15 mouse cellular contexts compared by ENCODE assay signal in the genomic region with DNA sequence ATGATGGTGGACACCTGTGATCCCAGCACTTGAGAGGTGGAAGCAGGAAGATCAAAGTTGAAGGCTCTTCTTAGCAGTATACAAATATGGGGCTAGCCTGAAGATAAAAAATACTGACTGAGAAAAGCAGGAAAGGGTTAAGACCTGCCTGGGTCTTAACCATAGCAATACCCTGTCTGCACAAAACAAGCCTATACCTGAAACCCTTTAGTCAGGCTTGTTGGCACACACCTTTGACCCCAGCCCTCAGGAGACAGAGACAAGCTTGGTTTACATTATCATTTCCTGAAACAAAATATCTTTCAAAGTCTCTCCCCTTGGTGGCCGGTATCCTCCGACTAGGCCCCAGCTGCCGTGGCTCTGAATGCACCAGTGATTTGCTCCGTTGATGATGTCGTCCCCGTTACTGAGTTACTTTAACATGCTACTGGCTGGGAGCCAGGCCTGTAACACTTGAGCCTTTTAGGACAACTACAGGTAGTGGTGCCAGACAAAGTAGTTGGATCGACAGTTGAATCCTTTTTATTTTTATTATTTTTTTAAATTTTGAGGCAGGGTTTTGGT. TPM values are rescaled to one million over a fixed set of nuclear protein-coding genes. Genes with fewer than 3 reads are reported as not detected.
DNase-seq lines count a peak whose midpoint lies in the region; ATAC-seq lines count a peak whose summit lies in the region.
"Had no signal": no experiment of that assay in that cellular context is flagged by ENCODE, and none has a peak within 500 bp of the region (broad histone marks: within the 10 kb centered on the region; RNA-seq: fewer than 3 reads in every experiment).

No protein-coding gene starts in this region.

- H3K9me3 ChIP-seq in embryonic facial prominence, embryonic 14.5 days (ENCODE audit: control insufficient read depth, low read length): no peaks in the 10 kb centered on the region
- H3K9me3 ChIP-seq in kidney, embryonic 14.5 days (ENCODE audit: control insufficient read depth, low read length): no peaks in the 10 kb centered on the region
- H3K9me3 ChIP-seq in forebrain, embryonic 11.5 days (ENCODE audit: control insufficient read depth, low read length): no peaks in the 10 kb centered on the region
- H3K9me3 ChIP-seq: embryonic facial prominence, embryonic 13.5 days; forebrain, embryonic 13.5 days; liver, embryonic 13.5 days had no signal

- no peak overlapping the region for H3K27ac ChIP-seq in embryonic facial prominence, embryonic 14.5 days (replicated peaks; ENCODE audit: low read depth, low read length)
- H3K27ac ChIP-seq in kidney, embryonic 14.5 days (ENCODE audit: low read depth, low read length): no peak overlapping the region
- H3K27ac ChIP-seq in forebrain, embryonic 11.5 days (ENCODE audit: low read depth, low read length): no peak overlapping the region
- H3K27ac ChIP-seq: embryonic facial prominence, embryonic 13.5 days; forebrain, embryonic 13.5 days; liver, embryonic 13.5 days had no signal

- peak; percentile 52 for DNase-seq in testis, postnatal 10 days (ENCODE audit: low spot score)
- no peak for DNase-seq in testis, postnatal 14 days (ENCODE audit: low spot score)
- peak; percentile 56 for DNase-seq in embryonic facial prominence, embryonic 14.5 days (ENCODE audit: low spot score)
- peak; percentile 8 for DNase-seq in yolk sac, embryonic 10.5 days (ENCODE audit: low spot score)
- no peak for DNase-seq in forebrain, embryonic 11.5 days (ENCODE audit: low spot score)
- DNase-seq in left cerebral cortex, postnatal 36 days (ENCODE audit: low spot score in 2 of 2): no peak
- DNase-seq: adrenal gland, postnatal 14 days; cerebellum, adult 9-10 months; liver, embryonic 13.5 days; lung, postnatal 14 days; right cerebral cortex, postnatal 4 days; thymus, adult 2 months had no signal

- no peaks in the 10 kb centered on the region for H3K27me3 ChIP-seq in embryonic facial prominence, embryonic 14.5 days (replicated peaks; ENCODE audit: control insufficient read depth, insufficient read depth, low read length)
- H3K27me3 ChIP-seq in kidney, embryonic 14.5 days (ENCODE audit: control insufficient read depth, insufficient read depth, low read length): no peaks in the 10 kb centered on the region
- no peaks in the 10 kb centered on the region for H3K27me3 ChIP-seq in forebrain, embryonic 11.5 days (ENCODE audit: control insufficient read depth, insufficient read depth, low read length)
- H3K27me3 ChIP-seq: embryonic facial prominence, embryonic 13.5 days; forebrain, embryonic 13.5 days; liver, embryonic 13.5 days had no signal

- peak; percentile 68 for ATAC-seq in embryonic facial prominence, embryonic 14.5 days (ENCODE audit: low read depth)
- peak; percentile 66 for ATAC-seq in kidney, embryonic 14.5 days (ENCODE audit: low FRiP score, low TSS enrichment)
- no peak for ATAC-seq in forebrain, embryonic 11.5 days (replicated peaks; ENCODE audit: low FRiP score)
- ATAC-seq: forebrain, embryonic 13.5 days had no signal

- 22% methylated on average over 7 of the region's 7 CpGs for WGBS in embryonic facial prominence, embryonic 14.5 days
- 40% methylated on average over 7 of the region's 7 CpGs for WGBS in kidney, embryonic 14.5 days
- 82% methylated on average over 7 of the region's 7 CpGs for WGBS in forebrain, embryonic 11.5 days

- H3K36me3 ChIP-seq in embryonic facial prominence, embryonic 14.5 days (ENCODE audit: control insufficient read depth, insufficient read depth, low read length): peaks cover 81% of the 10 kb centered on the region
- peaks cover 55% of the 10 kb centered on the region for H3K36me3 ChIP-seq in kidney, embryonic 14.5 days (ENCODE audit: control insufficient read depth, insufficient read depth, low read length)
- peaks cover 5% of the 10 kb centered on the region; the same call in 1 of the 2 replicates for H3K36me3 ChIP-seq in forebrain, embryonic 11.5 days (ENCODE audit: control insufficient read depth, insufficient read depth, low read length)

- no peak overlapping the region for H3K4me3 ChIP-seq in embryonic facial prominence, embryonic 14.5 days (ENCODE audit: low read depth, low read length)
- H3K4me3 ChIP-seq in kidney, embryonic 14.5 days (ENCODE audit: low read length): no peak overlapping the region
- H3K4me3 ChIP-seq in forebrain, embryonic 11.5 days (ENCODE audit: low read depth, low read length): no peak overlapping the region
- H3K4me3 ChIP-seq: embryonic facial prominence, embryonic 13.5 days; forebrain, embryonic 13.5 days; liver, embryonic 13.5 days had no signal

- H3K4me1 ChIP-seq in embryonic facial prominence, embryonic 14.5 days (ENCODE audit: control insufficient read depth, insufficient read depth, low read length): no peaks in the 10 kb centered on the region
- no peaks in the 10 kb centered on the region for H3K4me1 ChIP-seq in kidney, embryonic 14.5 days (ENCODE audit: control insufficient read depth, insufficient read depth, low read length)
- no peaks in the 10 kb centered on the region for H3K4me1 ChIP-seq in forebrain, embryonic 11.5 days (replicated peaks; ENCODE audit: control insufficient read depth, insufficient read depth, low read length)
- H3K4me1 ChIP-seq: forebrain, embryonic 13.5 days; liver, embryonic 13.5 days had no signal

- no peak overlapping the region for H3K9ac ChIP-seq in embryonic facial prominence, embryonic 14.5 days (ENCODE audit: low read depth, low read length)
- H3K9ac ChIP-seq in kidney, embryonic 14.5 days (ENCODE audit: low read depth, low read length): no peak overlapping the region
- H3K9ac ChIP-seq in forebrain, embryonic 11.5 days (ENCODE audit: low read length): no peak overlapping the region
- H3K9ac ChIP-seq: embryonic facial prominence, embryonic 13.5 days; forebrain, embryonic 13.5 days; liver, embryonic 13.5 days had no signal

- intact Hi-C loops in left cerebral cortex, postnatal 36 days (cut with DNase I): no loop called here

- no peak overlapping the region for H3K4me2 ChIP-seq in embryonic facial prominence, embryonic 14.5 days (ENCODE audit: low read depth, low read length)
- no peak overlapping the region for H3K4me2 ChIP-seq in kidney, embryonic 14.5 days (replicated peaks; ENCODE audit: low read depth, low read length)
- no peak overlapping the region for H3K4me2 ChIP-seq in forebrain, embryonic 11.5 days (ENCODE audit: low read depth, low read length, severe bottlenecking)
- H3K4me2 ChIP-seq: embryonic facial prominence, embryonic 13.5 days; forebrain, embryonic 13.5 days; liver, embryonic 13.5 days had no signal

RNA-seq across cellular contexts. Expression of a gene that starts 6.8 kb away (rescaled TPM):
- 54.8 and 57.6 TPM in 2 replicates for polyA plus RNA-seq in embryonic facial prominence, embryonic 14.5 days (2014; fragmentation: Nextera tagmentation; extraction: Ambion mirVana)
- polyA plus RNA-seq in kidney, embryonic 14.5 days (2014; fragmentation: Nextera tagmentation; extraction: Ambion mirVana): 41.4 and 64.9 TPM in 2 replicates
- 50.8 and 53.2 TPM in 2 replicates for polyA plus RNA-seq in forebrain, embryonic 11.5 days (2014; fragmentation: Nextera tagmentation; extraction: Ambion mirVana)
- 10 to 100 TPM; 26.6 to 29.8 TPM for total RNA-seq in left cerebral cortex, postnatal 36 days (2021)

RNA-seq across cellular contexts. Expression of a gene that starts 12.3 kb away (rescaled TPM):
- 44.3 and 48.3 TPM in 2 replicates for polyA plus RNA-seq in embryonic facial prominence, embryonic 14.5 days (2014; fragmentation: Nextera tagmentation; extraction: Ambion mirVana)
- polyA plus RNA-seq in kidney, embryonic 14.5 days (2014; fragmentation: Nextera tagmentation; extraction: Ambion mirVana): 35.6 and 94.4 TPM in 2 replicates
- polyA plus RNA-seq in forebrain, embryonic 11.5 days (2014; fragmentation: Nextera tagmentation; extraction: Ambion mirVana): 34.9 and 39.1 TPM in 2 replicates
- 10 to 100 TPM; 28.7 to 33.9 TPM for total RNA-seq in left cerebral cortex, postnatal 36 days (2021)

Comparison
In these comparisons a context has a peak if more than half of its experiments do, and no peak if none do; other contexts are left out.
1. DNase-seq: peak in testis, postnatal 10 days (single experiment), embryonic facial prominence, embryonic 14.5 days (single experiment) and yolk sac, embryonic 10.5 days (single experiment); none in testis, postnatal 14 days (single experiment), forebrain, embryonic 11.5 days (single experiment) and left cerebral cortex, postnatal 36 days (0 of 2).